Mouse (Mus musculus) brain, embryonic 14.5 days (tissue): ENCODE data around the gene Slc16a6.

ENCODE experiments used
- CTCF ChIP-seq: fragments of 200-500 bp; IDR thresholded peaks from 2 replicates; pipeline ENCODE4 v1.5.1; 2012; ENCODE audit warnings: inconsistent platforms, mild to moderate bottlenecking, moderate library complexity, borderline replicate concordance; ENCODE audit not compliant: insufficient read depth, insufficient read length; ENCODE audit errors: extremely low read depth
- POLR2A ChIP-seq: fragments of 200-500 bp; IDR thresholded peaks from 2 replicates; pipeline ENCODE4 v1.6.1; 2012; ENCODE audit warnings: mild to moderate bottlenecking, inconsistent platforms, borderline replicate concordance; ENCODE audit not compliant: poor library complexity, insufficient read depth, insufficient read length, severe bottlenecking; ENCODE audit errors: extremely low read depth

GRCm38 (mm10) chr11:109417472-109418040 is 55.8 kb downstream of the Slc16a6 start:
- TF ChIP-seq CTCF = no peak
- no peak for TF ChIP-seq POLR2A
